Mouse (Mus musculus): Measurements from ENCODE around the gene Sgsm1.

GRCm38 (mm10) chr5:113290149-113290548, 20.4 kb downstream of the Sgsm1 start:
- TF ChIP-seq CTCF (IDR thresholded peaks at IDR 0.05; ENCODE audit: borderline replicate concordance, control insufficient read depth, extremely low read depth, insufficient read depth, low read length, poor library complexity) (no peak), POLR2A (IDR thresholded peaks at IDR 0.05; ENCODE audit: control insufficient read depth, extremely low read depth, insufficient read depth, low read length, poor library complexity) (no peak)
